Mouse (Mus musculus) limb, embryonic 14.5 days (tissue): ENCODE measurements at regions not wholly inside any gene's neighbourhood (a gene's known extent, or its start where the extent isn't known, plus 50 kb on each side); places are given as distances from the start of the nearest gene placed in this dataset.
A peak's percentile ranks its signal among the peaks of the same experiment; 100 is the strongest.

Experiments
- ATAC-seq: fragments of 200-750 bp; cut with Nextera tagmentation; 2 replicates; pipeline ENCODE4 v1.8.0; 2017; ENCODE audit warnings: low read depth, moderate number of reproducible peaks, moderate TSS enrichment; ENCODE audit not compliant: low FRiP score
- DNase-seq: peaks from one replicate; pipeline ENCODE4 v3.0.0-alpha.2; 2015; ENCODE audit warnings: low spot score
- H3K27ac ChIP-seq: fragments of 300-500 bp; sonication (generic); replicated peaks from 2 replicates; pipeline ENCODE4 v1.5.1; 2014; ENCODE audit warnings: low read depth, mild to moderate bottlenecking, low read length, moderate library complexity, mixed read lengths
- H3K27me3 ChIP-seq: fragments of 300-500 bp; sonication (generic); 2 replicates; pipeline ENCODE4 v1.6.1; 2014; ENCODE audit warnings: low read length, mixed read lengths; ENCODE audit not compliant: control insufficient read depth, insufficient read depth
- H3K36me3 ChIP-seq: fragments of 300-500 bp; sonication (generic); 2 replicates; pipeline ENCODE4 v1.6.1; 2014; ENCODE audit warnings: mild to moderate bottlenecking, low read length, moderate library complexity, mixed read lengths; ENCODE audit not compliant: control insufficient read depth, insufficient read depth
- H3K4me1 ChIP-seq: fragments of 300-500 bp; sonication (generic); 2 replicates; pipeline ENCODE4 v1.6.1; 2014; ENCODE audit warnings: antibody characterized with exemption, low read length, mixed read lengths; ENCODE audit not compliant: control insufficient read depth, insufficient read depth
- H3K4me2 ChIP-seq: fragments of 300-500 bp; sonication (generic); replicated peaks from 2 replicates; pipeline ENCODE4 v1.6.1; 2014; ENCODE audit warnings: low read depth, mild to moderate bottlenecking, low read length, moderate library complexity; ENCODE audit not compliant: severe bottlenecking
- H3K4me3 ChIP-seq: fragments of 300-500 bp; sonication (generic); replicated peaks from 2 replicates; pipeline ENCODE4 v1.5.1; 2014; ENCODE audit warnings: low read length
- H3K9ac ChIP-seq: fragments of 300-500 bp; sonication (generic); 2 replicates; pipeline ENCODE4 v1.6.1; 2014; ENCODE audit warnings: mild to moderate bottlenecking, low read depth, low read length, moderate library complexity; ENCODE audit not compliant: severe bottlenecking
- H3K9me3 ChIP-seq: fragments of 300-500 bp; sonication (generic); 2 replicates; pipeline ENCODE4 v1.6.1; 2016; ENCODE audit warnings: low read length; ENCODE audit not compliant: control insufficient read depth
- POLR2A ChIP-seq: fragments of 200-500 bp; IDR thresholded peaks from 2 replicates; pipeline ENCODE4 v1.8.0; 2012; ENCODE audit warnings: inconsistent platforms, mild to moderate bottlenecking, moderate library complexity, borderline replicate concordance; ENCODE audit not compliant: insufficient read depth, insufficient read length; ENCODE audit errors: extremely low read depth
- WGBS: fragments of 180-500 bp; shearing (Covaris S2); extraction: QIAGEN DNeasy Blood & Tissue Kit; methylation state at CpG from one replicate; pipeline ENCODE4 v1.1.7; 2014; 5-methylcytosine and 5-hydroxymethylcytosine counted together

GRCm38 (mm10) chr4:58642236-58642635, 88.5 kb upstream of the Lpar1 start:
- Histone ChIP-seq H3K27me3 (no peaks in the 10 kb centered on the region), H3K9me3 (no peaks in the 10 kb centered on the region), H3K4me3 (no peak overlapping the region), H3K4me2 (no peak overlapping the region), H3K27ac (no peak overlapping the region), H3K36me3 (no peaks in the 10 kb centered on the region), H3K9ac (no peak overlapping the region), H3K4me1 (peaks cover 7% of the 10 kb centered on the region; the same call in 1 of the 2 replicates)
- ATAC-seq (no peak), DNase-seq (no peak)
- TF ChIP-seq POLR2A, result no peak
- WGBS, result 89% methylated on average over 10 of the region's 10 CpGs

- Histone ChIP-seq H3K27me3 (no peaks in the 10 kb centered on the region), H3K9ac (no peak overlapping the region), H3K9me3 (no peaks in the 10 kb centered on the region), H3K27ac (no peak overlapping the region), H3K36me3 (no peaks in the 10 kb centered on the region), H3K4me2 (no peak overlapping the region), H3K4me1 (peaks cover 11% of the 10 kb centered on the region; the same call in 1 of the 2 replicates), H3K4me3 (no peak overlapping the region)
- ATAC-seq (no peak), DNase-seq (no peak)
- TF ChIP-seq POLR2A, result no peak
- 73% methylated on average over 1 of the region's 1 CpGs for WGBS
These were observed 79.0 kb upstream of the Lpar1 start for GRCm38 (mm10) chr4:58632696-58633095.

- WGBS, result 29% methylated on average over 4 of the region's 4 CpGs
- ATAC-seq, result peak; percentile 88
- H3K4me1 ChIP-seq, result peaks cover 11% of the 10 kb centered on the region; the same call in 1 of the 2 replicates
These were observed 77.7 kb upstream of the Lpar1 start for GRCm38 (mm10) chr4:58631415-58631814.

GRCm38 (mm10) chr4:58627021-58627420, 73.3 kb upstream of the Lpar1 start:
- no peak overlapping the region for H3K27ac ChIP-seq
- no peaks in the 10 kb centered on the region for H3K9me3 ChIP-seq
- TF ChIP-seq POLR2A, result no peak
- H3K27me3 ChIP-seq, result no peaks in the 10 kb centered on the region
- no peak overlapping the region for H3K9ac ChIP-seq
- H3K4me1 ChIP-seq, result no peaks in the 10 kb centered on the region
- ATAC-seq (no peak), DNase-seq (no peak)
- no peak overlapping the region for H3K4me2 ChIP-seq
- H3K36me3 ChIP-seq, result no peaks in the 10 kb centered on the region
- 53% methylated on average over 7 of the region's 7 CpGs for WGBS
- H3K4me3 ChIP-seq, result no peak overlapping the region

More at GRCm38 (mm10) chr4:58631415-58631814, 77.7 kb upstream of the Lpar1 start:
- peak; percentile 87 for DNase-seq
- Histone ChIP-seq H3K9ac (no peak overlapping the region), H3K27ac (no peak overlapping the region), H3K4me2 (no peak overlapping the region), H3K27me3 (no peaks in the 10 kb centered on the region), H3K9me3 (no peaks in the 10 kb centered on the region), H3K4me3 (no peak overlapping the region), H3K36me3 (no peaks in the 10 kb centered on the region)
- TF ChIP-seq POLR2A, result no peak

- TF ChIP-seq POLR2A, result no peak
- Histone ChIP-seq H3K4me3 (no peak overlapping the region), H3K4me2 (no peak overlapping the region), H3K4me1 (no peaks in the 10 kb centered on the region), H3K9ac (no peak overlapping the region), H3K27me3 (no peaks in the 10 kb centered on the region), H3K27ac (no peak overlapping the region), H3K9me3 (no peaks in the 10 kb centered on the region), H3K36me3 (no peaks in the 10 kb centered on the region)
- ATAC-seq, result no peak
- WGBS, result 84% methylated on average over 3 of the region's 3 CpGs
- DNase-seq, result no peak
These were observed 70.4 kb upstream of the Lpar1 start for GRCm38 (mm10) chr4:58624059-58624458.

- no peaks in the 10 kb centered on the region for H3K4me1 ChIP-seq
- no peak overlapping the region for H3K4me2 ChIP-seq
- TF ChIP-seq POLR2A, result no peak
- DNase-seq (no peak), ATAC-seq (no peak)
- H3K27ac ChIP-seq, result no peak overlapping the region
- no peaks in the 10 kb centered on the region for H3K9me3 ChIP-seq
- H3K36me3 ChIP-seq, result no peaks in the 10 kb centered on the region
- no peak overlapping the region for H3K9ac ChIP-seq
- no peaks in the 10 kb centered on the region for H3K27me3 ChIP-seq
- H3K4me3 ChIP-seq, result no peak overlapping the region
- WGBS, result 80% methylated on average over 3 of the region's 3 CpGs
These were observed 66.9 kb upstream of the Lpar1 start for GRCm38 (mm10) chr4:58620641-58621040.
